Mouse (Mus musculus) right cerebral cortex, postnatal 14 days (tissue): ENCODE measurements around the gene Gm9837.
"Not testable (repeated sequence)": the region's sequence is repeated elsewhere in the genome, so short reads cannot be mapped to it uniquely, and the experiment has no call there.

Experiments used
- DNase-seq: peaks from one replicate; pipeline ENCODE4 v3.0.0; 2022

Gm9837 gene

DNA sequence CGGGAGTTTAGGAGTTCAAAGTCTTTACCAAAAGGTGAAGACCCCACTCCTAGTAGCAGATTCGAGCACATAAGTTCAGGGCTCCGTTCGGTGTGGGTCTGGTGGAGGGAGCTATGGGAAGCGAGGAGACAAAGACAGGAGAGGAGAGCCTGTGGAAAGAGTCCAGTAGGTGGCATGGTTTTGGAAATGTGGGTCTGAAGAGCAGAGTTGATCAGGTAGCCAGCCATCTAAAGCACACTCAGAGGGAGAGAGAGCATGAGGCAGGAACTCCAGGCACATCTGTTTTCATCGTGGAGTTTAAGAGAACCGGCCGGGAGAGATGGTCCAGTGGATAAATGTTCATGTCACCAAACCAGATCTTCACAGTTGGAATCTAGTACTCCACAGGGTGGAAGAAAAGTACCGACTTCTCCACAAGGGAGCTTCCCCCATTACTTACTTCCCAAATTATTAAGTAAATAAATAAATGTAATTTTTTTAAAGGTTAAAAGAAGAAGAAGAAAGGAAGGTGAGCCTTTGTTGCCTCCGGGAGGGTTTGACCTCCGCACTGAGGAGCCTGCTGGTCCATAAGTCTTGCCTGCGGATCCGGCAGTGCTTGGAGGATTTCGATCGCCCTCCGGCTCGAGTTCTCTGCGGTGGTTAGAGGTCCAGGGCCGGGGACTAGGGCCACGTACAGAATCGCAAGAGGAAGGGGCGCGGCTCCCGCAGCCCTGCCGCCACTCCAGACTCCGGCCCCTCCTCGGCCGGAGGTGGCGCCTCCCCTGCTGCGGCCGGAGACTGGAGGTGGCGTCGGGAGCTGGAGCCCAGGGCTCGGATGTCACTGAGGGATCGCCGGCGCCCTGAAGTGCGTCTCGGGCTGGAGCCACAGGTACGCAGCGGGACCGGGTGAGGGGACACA lies 13.6 kb downstream of the Gm9837 start, which contains the start of the genes Gm10447 and Shroom1:
TSS of gene Gm10447 (minus strand) at position 637 of the 898 bp plus-strand sequence.
TSS of gene Shroom1 (plus strand) at position 732 of the 898 bp plus-strand sequence.
- DNase-seq = no peak

- DNase-seq = no peak
Measured at GRCm38 (mm10) chr11:53453031-53453430, 17.2 kb downstream of the Gm9837 start.

DNA sequence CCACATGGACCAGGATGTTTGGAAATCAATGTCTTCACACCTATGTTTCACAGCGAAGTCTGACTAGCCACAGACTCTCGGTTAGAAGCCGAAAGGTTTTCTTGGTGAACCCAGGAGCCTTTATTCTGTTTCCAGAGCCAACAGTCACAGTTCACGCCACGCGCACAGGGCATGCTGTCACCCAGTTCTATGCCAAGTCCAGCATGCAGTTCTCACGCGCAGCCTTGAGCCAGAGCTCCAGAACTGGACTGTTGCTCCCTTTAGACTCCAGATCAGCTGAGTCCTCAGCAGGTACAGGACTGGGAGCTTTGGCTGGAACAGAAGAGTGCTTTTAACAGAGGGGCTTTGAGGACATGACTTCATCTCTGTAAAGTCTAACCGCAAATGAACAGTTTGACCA lies 17.9 kb downstream of the Gm9837 start:
- no peak for DNase-seq

DNA sequence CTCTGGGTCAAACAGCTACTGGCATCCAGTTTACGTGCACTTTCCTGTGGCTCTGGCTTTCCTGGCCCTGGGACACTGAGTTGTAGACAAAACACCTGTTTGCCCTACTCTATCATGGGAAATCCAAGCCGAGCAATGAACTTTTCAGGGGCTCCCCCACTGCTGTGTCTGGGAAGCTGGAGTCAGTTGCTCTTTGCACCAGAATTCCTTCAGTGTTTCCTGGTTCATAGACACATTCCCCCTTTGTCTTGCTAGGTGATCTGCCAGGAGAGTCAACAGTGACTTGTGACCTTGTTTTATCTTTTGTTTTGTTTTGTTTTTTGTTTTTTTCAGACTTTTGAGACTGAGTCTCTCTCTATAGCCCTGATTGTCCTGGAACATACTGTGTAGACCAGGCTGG lies 18.9 kb downstream of the Gm9837 start:
- DNase-seq = no peak

- DNase-seq = no peak
Measured at GRCm38 (mm10) chr11:53450070-53450705, 20.1 kb downstream of the Gm9837 start.

DNA sequence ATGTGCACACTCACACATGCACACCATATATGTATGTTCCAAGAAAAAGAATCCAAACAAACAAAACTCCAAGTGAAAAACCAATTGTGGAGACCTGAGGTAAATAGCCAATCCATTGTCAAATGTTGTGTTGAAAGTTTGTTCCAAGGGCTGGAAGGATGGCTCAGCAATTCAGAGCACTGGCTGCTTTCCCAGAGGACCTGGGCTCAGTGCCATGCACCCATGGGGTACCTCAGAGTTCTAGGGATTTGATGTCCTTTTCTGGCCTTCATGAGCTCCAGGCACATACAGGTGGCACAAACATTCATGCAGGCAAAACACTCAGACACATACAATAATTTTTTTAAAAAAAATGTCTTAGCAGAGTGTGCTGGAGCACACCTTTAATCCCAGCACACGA lies 21.8 kb downstream of the Gm9837 start:
- DNase-seq = no peak

GRCm38 (mm10) chr11:53447996-53448395 lies 22.3 kb downstream of the Gm9837 start:
- DNase-seq = no peak

DNA sequence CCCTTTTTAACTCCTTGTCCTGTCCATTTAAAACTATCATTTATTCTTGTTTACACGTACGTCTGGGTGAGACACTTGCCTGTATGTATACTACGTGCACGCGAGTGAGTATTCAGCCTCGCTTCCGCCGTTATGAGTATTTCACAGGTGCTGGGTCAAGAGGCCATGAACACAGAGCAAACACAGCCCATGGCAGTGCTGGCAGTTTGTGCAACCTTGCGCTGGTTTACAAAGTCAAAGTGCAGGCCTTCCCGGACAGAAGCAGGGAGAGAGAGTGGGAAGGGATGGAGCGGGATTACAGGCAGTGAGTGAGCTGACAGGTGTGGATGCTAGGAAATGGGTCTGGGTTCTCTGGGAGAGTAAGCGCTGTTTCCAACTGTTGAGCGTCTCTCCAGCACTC lies 24.1 kb downstream of the Gm9837 start:
- DNase-seq = no peak

- no peak for DNase-seq
Measured at GRCm38 (mm10) chr11:53445562-53445961, 24.7 kb downstream of the Gm9837 start.

DNA sequence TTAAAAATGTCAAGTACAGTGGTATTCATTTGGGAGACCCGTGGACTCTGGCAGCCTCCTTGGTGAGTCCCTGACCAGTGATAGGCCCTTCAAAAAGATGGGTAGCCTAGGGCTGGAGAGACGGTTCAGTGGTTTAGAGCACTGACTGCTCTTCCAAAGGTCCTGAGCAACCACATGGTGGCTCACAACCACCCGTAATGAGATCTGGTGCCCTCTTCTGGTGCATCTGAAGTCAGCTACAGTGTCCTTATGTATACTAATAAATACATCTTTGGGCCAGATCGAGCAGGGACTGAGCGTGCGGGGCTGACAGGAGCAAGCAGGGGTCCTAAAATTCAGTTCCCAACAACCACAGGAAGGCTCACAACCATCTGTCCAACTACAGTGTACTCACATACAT lies 26.4 kb downstream of the Gm9837 start:
- no peak for DNase-seq

DNA sequence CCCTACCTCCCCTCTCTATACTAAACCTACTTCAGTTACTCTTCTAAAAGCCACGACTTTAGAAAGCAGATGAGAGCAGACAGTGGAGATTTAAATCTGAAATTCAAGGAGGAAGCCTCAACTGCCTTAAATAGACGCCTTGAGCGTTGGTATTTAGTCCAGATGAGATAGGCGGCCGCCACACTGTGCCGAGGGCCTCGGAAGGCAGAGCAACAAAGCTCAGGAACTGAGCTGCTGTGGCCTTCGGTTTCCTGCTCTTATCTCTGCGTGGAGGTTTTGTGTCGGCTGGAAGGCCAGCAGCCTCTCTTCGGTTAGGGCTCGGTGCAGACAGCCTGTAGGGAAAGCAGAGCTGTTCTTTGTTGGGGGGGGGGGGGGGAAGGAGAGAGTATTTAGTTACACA lies 28.4 kb downstream of the Gm9837 start:
- no peak for DNase-seq

DNA sequence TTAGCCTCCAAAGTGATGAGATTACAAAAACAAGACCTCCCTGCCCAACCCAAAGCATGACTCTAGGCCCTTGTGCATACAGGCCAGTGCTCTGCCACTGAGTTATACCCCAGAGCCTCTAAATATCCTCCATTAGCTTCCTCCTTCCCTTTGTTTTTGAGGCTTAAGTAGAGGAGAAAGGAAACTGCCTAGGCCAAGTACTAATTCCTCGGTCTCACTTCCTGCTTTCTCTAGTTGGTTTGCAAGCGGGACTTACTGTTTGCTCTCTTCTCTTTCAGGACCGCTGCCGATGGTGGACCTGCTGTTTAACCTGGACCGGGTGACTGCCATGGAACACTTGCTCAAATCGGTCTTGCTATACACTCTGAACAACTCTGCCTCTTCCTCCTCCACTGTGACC lies 33.9 kb downstream of the Gm9837 start:
- no peak for DNase-seq

DNA sequence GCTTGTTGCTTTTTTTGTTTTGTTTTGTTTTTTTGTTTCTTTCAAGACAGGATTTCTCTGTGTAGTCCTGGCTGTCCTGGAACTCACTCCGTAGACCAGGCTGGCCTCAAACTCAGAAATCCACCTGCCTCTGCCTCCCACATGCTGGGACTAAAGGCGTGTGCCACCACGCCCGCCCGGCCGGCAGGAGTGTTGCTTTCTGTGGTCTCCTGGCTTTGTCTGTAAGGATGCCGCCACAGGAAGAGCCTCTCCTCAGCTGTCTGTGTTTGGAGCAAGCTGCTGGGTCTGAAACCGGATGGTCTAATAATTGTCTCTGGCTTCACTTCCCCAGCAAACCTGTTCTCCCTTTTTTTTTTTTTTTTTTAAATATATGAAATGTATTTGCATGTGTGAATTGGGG lies 34.8 kb downstream of the Gm9837 start:
- no peak for DNase-seq

GRCm38 (mm10) chr11:53433057-53433456 lies 37.2 kb downstream of the Gm9837 start:
- no peak for DNase-seq

DNA sequence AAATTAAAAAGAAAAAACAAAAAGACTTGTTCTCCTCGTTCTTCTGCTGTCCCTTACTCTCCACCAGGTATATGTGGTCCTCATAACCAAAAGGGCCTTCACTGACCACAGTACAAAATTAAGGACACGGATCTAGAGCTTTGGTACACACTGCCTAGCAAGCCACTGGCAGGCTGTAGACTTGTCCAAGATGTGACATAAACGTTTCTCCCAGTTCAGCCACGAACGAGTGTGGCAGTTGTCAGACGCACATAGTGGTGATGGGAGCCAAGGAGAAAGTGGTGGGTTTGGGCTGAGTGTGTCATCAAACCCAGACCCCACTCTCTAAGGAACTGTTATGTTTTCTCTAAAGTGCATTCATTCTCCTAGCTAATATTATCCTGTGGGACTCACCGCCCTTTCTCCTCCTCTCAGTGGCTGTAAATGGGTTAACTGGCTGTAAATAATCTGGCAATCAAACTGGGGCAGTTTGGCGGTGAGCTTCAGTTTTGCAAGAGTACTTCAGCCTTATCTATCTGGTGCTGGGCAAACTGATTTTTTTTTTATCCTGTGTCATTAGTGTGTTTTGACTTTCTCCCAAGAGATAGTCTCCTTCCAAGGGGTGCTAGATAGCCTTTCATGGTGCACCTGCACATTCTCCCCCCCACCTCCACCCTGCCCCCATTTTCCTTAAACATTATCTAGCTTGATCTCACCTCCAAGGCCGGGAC lies 38.8 kb downstream of the Gm9837 start:
- DNase-seq = no peak

GRCm38 (mm10) chr11:53430670-53431346 lies 39.5 kb downstream of the Gm9837 start, which contains the start of the genes Uqcrq and Gdf9:
Gene Uqcrq, minus strand, starts transcription at chr11:53430831.
Gene Gdf9, plus strand, starts transcription at chr11:53431023.
- DNase-seq = peak; percentile 99

DNA sequence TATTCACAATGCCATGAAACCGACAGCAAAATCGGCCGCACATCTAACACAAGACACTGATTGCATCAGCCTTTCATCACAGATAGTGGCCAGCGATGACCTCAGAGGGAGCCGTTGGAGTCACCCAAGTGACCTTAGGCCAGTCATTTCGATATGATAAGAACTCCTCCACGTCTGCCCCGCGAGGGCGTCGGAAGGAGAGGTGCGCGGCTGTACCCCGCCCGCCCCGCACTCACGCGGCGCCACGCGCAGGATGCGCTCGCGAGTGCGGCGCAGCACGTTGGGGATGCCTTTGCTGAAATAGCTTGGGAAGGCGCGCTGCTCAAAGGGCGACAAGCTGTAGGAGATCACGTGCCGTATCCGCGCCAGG lies 40.0 kb downstream of the Gm9837 start:
- no peak for DNase-seq

DNA sequence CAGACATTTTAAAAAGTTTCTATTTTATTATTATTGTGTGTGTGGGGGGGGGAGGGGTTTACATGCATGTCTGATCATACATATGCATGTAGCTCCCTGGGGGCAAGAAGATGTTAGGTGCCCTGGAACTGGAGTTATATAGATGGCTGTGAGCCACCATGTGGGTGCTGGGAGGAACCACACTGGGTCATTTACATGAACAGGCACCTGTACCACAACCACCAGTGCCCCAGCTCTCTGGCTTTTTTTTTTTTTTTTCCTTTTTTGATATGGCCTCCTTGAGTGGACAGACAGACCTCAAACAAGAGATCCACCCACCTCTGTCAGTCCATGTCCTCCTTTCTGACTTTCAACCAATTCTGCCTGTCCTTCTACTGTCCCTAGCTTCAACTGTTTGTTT lies 41.1 kb downstream of the Gm9837 start:
- DNase-seq = no peak

GRCm38 (mm10) chr11:53428716-53429057 lies 41.6 kb downstream of the Gm9837 start:
- no peak for DNase-seq

- DNase-seq = no peak
Measured at GRCm38 (mm10) chr11:53427993-53428715, 42.1 kb downstream of the Gm9837 start.

GRCm38 (mm10) chr11:53426914-53427313 lies 43.4 kb downstream of the Gm9837 start:
- DNase-seq = not testable (repeated sequence)

DNA sequence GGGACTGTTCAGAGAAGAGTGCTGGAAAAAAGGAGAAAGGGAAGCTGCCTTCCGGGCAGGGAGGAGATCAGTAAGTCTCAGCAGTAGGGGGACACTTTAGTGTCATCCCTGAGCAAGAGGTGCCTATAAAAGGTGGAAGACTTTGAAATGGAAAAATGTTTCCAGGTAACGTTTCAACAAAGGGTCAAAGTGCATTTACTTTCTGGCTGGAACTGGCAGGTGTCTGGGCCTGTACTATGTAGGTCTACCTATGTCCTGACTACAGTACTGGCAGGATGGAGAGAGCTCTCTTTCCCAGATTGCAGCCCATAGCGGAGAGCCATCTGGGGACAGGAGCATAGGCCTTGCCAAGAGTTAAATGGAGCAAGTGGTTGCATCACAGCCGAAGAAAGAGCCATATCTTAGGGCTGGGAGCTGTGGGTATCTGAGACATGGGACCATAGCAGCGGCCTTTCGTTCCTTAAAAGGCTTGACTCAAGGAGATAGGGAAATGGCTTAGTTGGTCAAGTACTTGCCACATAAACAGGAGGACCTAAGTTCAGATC lies 44.5 kb downstream of the Gm9837 start:
- no peak for DNase-seq
